Mouse (Mus musculus) forebrain, embryonic 11.5 days (tissue): ENCODE results near the gene Sbno1. TPM values are rescaled to one million over a fixed set of nuclear protein-coding genes. Genes with fewer than 3 reads are reported as not detected.
"Not testable (repeated sequence)": the region's sequence is repeated elsewhere in the genome, so short reads cannot be mapped to it uniquely, and the experiment has no call there.

Experiments used
- ATAC-seq: fragments of 200-750 bp; cut with Nextera tagmentation; replicated peaks from 2 replicates; pipeline ENCODE4 v1.8.0; 2017; ENCODE audit warnings: moderate TSS enrichment; ENCODE audit not compliant: low FRiP score
- DNase-seq: peaks from one replicate; pipeline ENCODE4 v3.0.0-alpha.2; 2017; ENCODE audit warnings: low spot score
- H3K27ac ChIP-seq: fragments of 300-500 bp; sonication (generic); 2 replicates; pipeline ENCODE4 v1.5.1; 2014; ENCODE audit warnings: low read depth, low read length
- H3K27me3 ChIP-seq: fragments of 300-500 bp; sonication (generic); 2 replicates; pipeline ENCODE4 v1.6.1; 2014; ENCODE audit warnings: mild to moderate bottlenecking, low read length, mixed read lengths; ENCODE audit not compliant: control insufficient read depth, insufficient read depth
- H3K36me3 ChIP-seq: fragments of 300-500 bp; sonication (generic); 2 replicates; pipeline ENCODE4 v1.6.1; 2014; ENCODE audit warnings: mild to moderate bottlenecking, low read length, moderate library complexity, mixed read lengths; ENCODE audit not compliant: control insufficient read depth, insufficient read depth
- H3K4me1 ChIP-seq: fragments of 300-500 bp; sonication (generic); replicated peaks from 2 replicates; pipeline ENCODE4 v1.6.1; 2014; ENCODE audit warnings: low read length, mixed read lengths; ENCODE audit not compliant: control insufficient read depth, insufficient read depth
- H3K4me2 ChIP-seq: fragments of 300-500 bp; sonication (generic); 2 replicates; pipeline ENCODE4 v1.6.1; 2014; ENCODE audit warnings: low read depth, mild to moderate bottlenecking, low read length, moderate library complexity, mixed read lengths; ENCODE audit not compliant: severe bottlenecking
- H3K4me3 ChIP-seq: fragments of 300-500 bp; sonication (generic); 2 replicates; pipeline ENCODE4 v1.5.1; 2014; ENCODE audit warnings: low read depth, low read length
- H3K9ac ChIP-seq: fragments of 300-500 bp; sonication (generic); 2 replicates; pipeline ENCODE4 v1.6.1; 2014; ENCODE audit warnings: low read length
- H3K9me3 ChIP-seq: fragments of 300-500 bp; sonication (generic); 2 replicates; pipeline ENCODE4 v1.6.1; 2016; ENCODE audit warnings: low read length, mixed read lengths; ENCODE audit not compliant: control insufficient read depth
- WGBS: fragments of 180-500 bp; shearing (Covaris S2); extraction: QIAGEN DNeasy Blood & Tissue Kit; methylation state at CpG from one replicate; pipeline ENCODE4 v1.1.7; 2014; 5-methylcytosine and 5-hydroxymethylcytosine counted together
- polyA plus RNA-seq: library from polyadenylated mRNA; unstranded; fragments of >200 nt; fragmentation: Nextera tagmentation; extraction: Ambion mirVana; gene quantifications from 2 replicates; pipeline ENCODE4 v1.2.1, GENCODE M21; 2014

Sbno1 gene
- polyA plus RNA-seq, 1 experiment from 2014 or later: 92.8 TPM

DNA sequence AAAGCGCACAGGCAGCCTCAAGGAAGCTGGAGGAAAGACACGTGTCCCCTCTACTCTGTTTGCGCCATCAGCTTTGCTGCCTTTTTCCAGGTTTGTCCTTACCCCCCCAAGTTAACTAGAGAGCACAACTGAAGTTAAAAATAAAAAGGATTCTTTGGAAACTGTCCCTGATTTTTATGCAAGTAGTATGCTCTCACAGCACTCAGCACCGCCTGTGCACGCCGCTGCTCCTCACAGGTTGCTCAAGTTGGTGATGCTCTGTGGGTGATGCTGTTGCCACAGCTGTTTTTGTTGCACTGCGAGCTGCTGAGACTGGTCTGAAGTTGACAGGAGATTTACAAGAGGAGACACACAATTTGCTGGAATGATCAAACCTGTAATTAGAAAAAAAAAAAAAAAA lies 51.5 kb downstream of the Sbno1 start:
- 97% methylated on average over 7 of the region's 7 CpGs for WGBS
- Histone ChIP-seq H3K4me2 (no peak overlapping the region), H3K4me1 (no peaks in the 10 kb centered on the region), H3K27ac (no peak overlapping the region), H3K9ac (no peak overlapping the region), H3K36me3 (peaks cover 17% of the 10 kb centered on the region), H3K4me3 (no peak overlapping the region), H3K27me3 (no peaks in the 10 kb centered on the region), H3K9me3 (no peaks in the 10 kb centered on the region)
- DNase-seq (no peak), ATAC-seq (no peak)

DNA sequence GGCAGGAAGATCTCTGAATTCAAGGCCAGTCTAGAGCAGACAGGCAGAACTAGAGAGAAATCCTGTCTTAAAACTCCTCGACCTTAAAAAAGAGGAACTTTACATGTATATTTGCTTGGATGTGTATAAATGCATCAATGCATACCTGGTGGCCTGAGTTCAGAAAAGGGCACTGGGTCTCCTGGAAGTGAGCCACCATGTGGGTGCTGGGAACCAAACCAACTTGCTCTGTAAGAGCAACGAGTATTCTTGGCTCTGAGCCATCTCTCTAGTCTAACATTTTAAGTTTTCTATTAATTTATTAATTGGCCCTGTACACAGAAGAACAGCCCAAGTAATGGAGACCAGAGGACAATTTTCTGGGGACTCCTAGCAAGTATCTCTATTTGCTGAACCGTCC lies 59.1 kb downstream of the Sbno1 start:
- H3K27me3 ChIP-seq: no peaks in the 10 kb centered on the region
- no peak overlapping the region for H3K4me2 ChIP-seq
- DNase-seq (no peak), ATAC-seq (no peak)
- H3K36me3 ChIP-seq: peaks cover 6% of the 10 kb centered on the region; the same call in 1 of the 2 replicates
- no peak overlapping the region for H3K9ac ChIP-seq
- H3K9me3 ChIP-seq: no peaks in the 10 kb centered on the region
- H3K4me1 ChIP-seq: no peaks in the 10 kb centered on the region
- H3K4me3 ChIP-seq: no peak overlapping the region
- no peak overlapping the region for H3K27ac ChIP-seq
- 89% methylated on average over 3 of the region's 3 CpGs for WGBS

DNA sequence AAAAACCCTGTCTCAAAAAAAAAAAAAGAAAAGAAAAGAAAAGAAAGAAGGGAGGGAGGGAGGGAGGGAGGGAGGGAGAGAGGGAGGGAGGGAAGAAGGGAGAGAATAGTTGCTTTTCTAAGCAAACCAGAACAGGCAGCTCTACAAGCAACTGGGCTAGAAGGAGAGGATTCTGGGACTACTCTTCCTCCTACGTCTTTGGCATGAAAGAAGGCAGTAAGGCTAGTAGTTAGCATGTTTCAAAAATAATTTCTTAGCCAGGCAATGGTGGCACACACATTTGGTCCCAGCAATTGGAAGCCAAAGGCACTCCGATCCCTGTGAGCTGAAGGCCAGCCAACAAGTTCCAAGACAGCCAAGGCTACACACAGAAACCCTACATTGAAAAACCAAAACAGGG lies 60.0 kb downstream of the Sbno1 start:
- ATAC-seq (no peak), DNase-seq (no peak)
- H3K27me3 ChIP-seq: no peaks in the 10 kb centered on the region
- peaks cover 3% of the 10 kb centered on the region; the same call in 1 of the 2 replicates for H3K36me3 ChIP-seq
- H3K9me3 ChIP-seq: no peaks in the 10 kb centered on the region
- no peak overlapping the region for H3K27ac ChIP-seq
- no peak overlapping the region for H3K4me3 ChIP-seq
- no peaks in the 10 kb centered on the region for H3K4me1 ChIP-seq
- 97% methylated on average over 2 of the region's 2 CpGs for WGBS
- no peak overlapping the region for H3K4me2 ChIP-seq
- H3K9ac ChIP-seq: no peak overlapping the region

DNA sequence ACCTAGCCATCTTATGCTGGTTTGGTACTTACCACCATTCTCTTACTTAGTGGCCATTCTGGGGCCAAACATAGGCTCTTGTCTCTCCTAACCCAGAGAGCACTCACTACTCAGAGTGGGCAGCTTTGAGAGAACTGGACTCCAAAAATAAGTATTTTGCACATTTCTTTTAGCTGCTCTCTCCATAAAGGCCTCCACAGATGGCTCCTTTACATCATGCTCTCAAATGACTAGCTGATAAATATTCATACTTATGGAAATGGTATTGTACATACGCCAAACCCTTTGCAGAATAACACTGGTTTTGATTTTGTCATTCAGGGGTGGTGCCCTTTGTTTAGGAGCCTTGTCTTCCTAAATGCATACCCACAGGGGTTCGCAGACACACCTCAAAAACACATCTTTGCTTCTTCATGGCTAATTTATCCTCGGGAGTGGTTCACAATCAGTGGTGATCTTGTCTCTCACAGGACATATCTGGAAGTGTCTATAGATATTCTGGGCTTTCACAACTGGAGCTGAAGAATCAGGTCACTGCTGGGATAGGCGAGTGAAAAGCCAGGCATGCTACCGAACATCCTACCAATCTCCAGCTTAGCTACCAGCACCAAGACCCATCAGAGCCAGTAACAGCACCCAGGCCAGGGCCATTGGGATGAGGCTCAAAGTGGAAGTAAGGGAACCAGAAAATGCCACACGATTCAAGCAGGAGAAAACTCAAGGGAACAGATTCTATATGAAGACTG lies 61.5 kb downstream of the Sbno1 start:
- 88% methylated on average over 6 of the region's 6 CpGs for WGBS
- no peaks in the 10 kb centered on the region for H3K4me1 ChIP-seq
- H3K9ac ChIP-seq: no peak overlapping the region
- no peak overlapping the region for H3K4me2 ChIP-seq
- H3K36me3 ChIP-seq: no peaks in the 10 kb centered on the region
- H3K4me3 ChIP-seq: no peak overlapping the region
- H3K27ac ChIP-seq: no peak overlapping the region
- no peak for ATAC-seq
- DNase-seq: no peak
- no peaks in the 10 kb centered on the region for H3K9me3 ChIP-seq
- no peaks in the 10 kb centered on the region for H3K27me3 ChIP-seq

DNA sequence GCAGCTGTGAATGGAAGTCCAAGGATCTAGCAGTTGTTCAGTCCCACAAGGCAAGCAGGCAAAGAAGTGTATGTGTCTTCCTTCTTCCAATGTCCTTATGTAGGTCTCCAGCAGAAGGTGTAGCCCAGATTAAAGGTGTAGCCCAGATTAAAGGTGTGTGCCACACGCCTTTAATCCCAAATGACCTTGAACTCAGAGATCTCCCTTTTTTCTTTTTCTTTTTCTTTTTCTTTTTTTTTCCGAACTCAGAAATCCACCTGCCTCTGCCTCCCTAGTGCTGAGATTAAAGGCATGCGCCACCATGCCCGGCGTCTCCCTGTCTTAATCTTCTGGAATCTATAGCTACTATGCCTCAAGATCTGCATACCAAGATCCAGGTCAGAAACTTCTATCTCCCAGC lies 62.8 kb downstream of the Sbno1 start, which contains the start of gene Cdk2ap1:
Gene Cdk2ap1 (minus strand): TSS at position 101 of the 400 bp plus-strand sequence.
- not testable (repeated sequence) for ATAC-seq, DNase-seq, H3K27me3 ChIP-seq, H3K4me1 ChIP-seq, H3K4me3 ChIP-seq, H3K9ac ChIP-seq, H3K36me3 ChIP-seq, H3K4me2 ChIP-seq, H3K27ac ChIP-seq, H3K9me3 ChIP-seq
- WGBS: 89% methylated on average over 5 of the region's 5 CpGs

DNA sequence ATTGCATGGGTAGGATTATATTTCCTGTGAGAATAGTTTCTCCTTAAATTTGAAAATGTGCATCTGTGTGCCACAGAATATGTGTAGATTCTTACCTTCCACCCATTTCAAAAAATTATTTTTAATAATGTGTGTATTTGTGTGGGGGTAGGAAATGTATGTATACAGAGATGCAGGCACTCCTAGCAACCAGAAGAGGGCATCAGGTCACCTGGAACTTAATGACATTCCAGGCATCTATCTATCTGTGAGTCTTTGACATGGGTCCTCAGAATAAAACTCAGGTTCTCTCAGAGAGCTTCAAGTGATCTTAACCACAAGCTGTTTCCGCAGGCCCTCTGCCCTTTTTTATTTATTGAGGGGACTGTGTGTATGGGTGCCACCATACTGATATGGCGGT lies 66.2 kb downstream of the Sbno1 start:
- H3K27me3 ChIP-seq: no peaks in the 10 kb centered on the region
- 88% methylated on average over 2 of the region's 2 CpGs for WGBS
- no peaks in the 10 kb centered on the region for H3K36me3 ChIP-seq
- DNase-seq (no peak), ATAC-seq (no peak)
- H3K9me3 ChIP-seq: no peaks in the 10 kb centered on the region
- no peak overlapping the region for H3K27ac ChIP-seq
- H3K4me3 ChIP-seq: no peak overlapping the region
- H3K9ac ChIP-seq: no peak overlapping the region
- no peak overlapping the region for H3K4me2 ChIP-seq
- 0 out of 2 replicates have a peak, but pooled peaks cover 1% of the 10 kb centered on the region for H3K4me1 ChIP-seq

DNA sequence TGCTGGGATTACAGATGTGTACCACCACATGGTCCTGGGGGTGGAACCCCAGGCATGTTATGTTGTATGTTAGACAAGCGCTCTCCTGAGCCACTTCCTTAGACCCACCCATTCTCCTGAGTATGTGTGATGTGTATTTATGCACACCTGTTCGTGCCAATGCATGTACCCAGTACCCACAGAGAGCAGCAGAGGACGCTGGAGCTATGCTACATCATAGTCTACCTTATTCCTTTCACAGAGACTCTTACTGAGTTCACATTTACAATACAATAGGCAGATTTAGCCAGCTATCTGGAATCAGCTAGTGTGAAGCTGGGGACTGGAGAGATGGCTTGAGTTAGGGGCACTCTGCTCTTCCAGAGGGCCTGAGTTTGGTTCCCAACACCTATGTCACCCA lies 69.1 kb downstream of the Sbno1 start:
- H3K27ac ChIP-seq: no peak overlapping the region
- no peak for ATAC-seq

DNA sequence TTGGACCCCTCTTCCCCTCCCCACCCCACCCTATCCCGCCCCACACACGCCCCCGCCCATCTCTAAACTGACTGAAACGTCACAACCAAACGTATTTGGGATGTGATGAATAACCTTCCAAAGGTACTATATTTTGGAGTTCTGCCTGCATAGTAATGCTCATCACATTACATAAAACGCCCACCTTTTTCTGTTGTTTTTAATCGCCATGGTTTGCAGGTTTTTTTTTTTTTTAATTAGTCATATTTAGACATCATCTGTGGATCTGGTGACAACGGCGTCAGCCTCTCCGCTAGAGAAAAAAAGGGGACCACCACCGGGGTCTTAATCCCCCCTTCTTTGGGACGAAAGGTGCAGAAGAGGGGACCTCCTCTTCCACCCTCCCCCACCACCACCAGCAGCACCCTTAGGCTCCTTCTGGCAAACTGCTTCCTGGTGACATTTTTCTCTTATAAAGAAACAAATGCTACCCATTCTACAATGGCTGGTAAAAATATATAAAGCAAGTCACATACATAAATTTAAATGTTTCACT lies 70.3 kb downstream of the Sbno1 start:
- WGBS: 0% methylated on average over 12 of the region's 12 CpGs
- peak overlapping the region; percentile 100; the same call in 1 of the 2 replicates for H3K9ac ChIP-seq
- peak overlapping the region; percentile 63 for H3K4me2 ChIP-seq
- peak overlapping the region; percentile 98 for H3K4me3 ChIP-seq
- DNase-seq: no peak
- H3K9me3 ChIP-seq: no peaks in the 10 kb centered on the region
- no peaks in the 10 kb centered on the region for H3K27me3 ChIP-seq
- 0 out of 2 replicates have a peak overlapping the region, but pooled peaks have one; percentile 68 for H3K27ac ChIP-seq
- ATAC-seq: no peak
- H3K4me1 ChIP-seq: peaks cover 13% of the 10 kb centered on the region
- no peaks in the 10 kb centered on the region for H3K36me3 ChIP-seq

More for the DNA sequence above, 69.1 kb downstream of the Sbno1 start:
- Histone ChIP-seq H3K4me3 (no peak overlapping the region), H3K27me3 (no peaks in the 10 kb centered on the region), H3K4me2 (no peak overlapping the region), H3K36me3 (no peaks in the 10 kb centered on the region), H3K9me3 (no peaks in the 10 kb centered on the region), H3K9ac (no peak overlapping the region), H3K4me1 (peaks cover 4% of the 10 kb centered on the region)
- DNase-seq: no peak
- WGBS: 47% methylated on average over 3 of the region's 3 CpGs
